Mouse (Mus musculus) T-helper 17 cell (primary cell): ENCODE measurements around the gene Rbm47.
"Not testable (repeated sequence)": the region's sequence is repeated elsewhere in the genome, so short reads cannot be mapped to it uniquely, and the experiment has no call there.

Experiments used
- in situ Hi-C, 2 experiments: fragments of 300-600 bp; cut with MboI, MseI; formaldehyde crosslinking; loops; 1 replicate in 1 of 2; 2 replicates in 1 of 2; pipeline ENCODE4 v1.15.1; 2025; ENCODE audit warnings: high pct_unique_total_duplicates in 2 of 2

Gene Rbm47

GRCm38 (mm10) chr5:66173018-66173417, at the start of gene Rbm47:
TSS of gene Rbm47 (minus strand) at chr5:66173118.
- in situ Hi-C loops: no loop called here

GRCm38 (mm10) chr5:66220620-66221019, 47.7 kb upstream of the Rbm47 start:
- in situ Hi-C loops: no loop called here

GRCm38 (mm10) chr5:66219692-66220091, 46.8 kb upstream of the Rbm47 start:
- in situ Hi-C loops: no loop called here

- in situ Hi-C loops: no loop called here
These were observed 42.8 kb upstream of the Rbm47 start for GRCm38 (mm10) chr5:66215569-66216277.

- in situ Hi-C loops: no loop called here
These were observed 41.5 kb upstream of the Rbm47 start for GRCm38 (mm10) chr5:66214395-66214935.

- in situ Hi-C loops: no loop called here
These were observed 36.7 kb upstream of the Rbm47 start for GRCm38 (mm10) chr5:66209532-66210176.

GRCm38 (mm10) chr5:66204966-66205365, 32.0 kb upstream of the Rbm47 start:
- in situ Hi-C loops: no loop called here

- in situ Hi-C loops: no loop called here
These were observed 30.5 kb upstream of the Rbm47 start for GRCm38 (mm10) chr5:66203424-66203823.

- in situ Hi-C loops: no loop called here
These were observed 27.1 kb upstream of the Rbm47 start for GRCm38 (mm10) chr5:66200044-66200443.

GRCm38 (mm10) chr5:66195323-66195722, 22.4 kb upstream of the Rbm47 start:
- in situ Hi-C loops: no loop called here

- in situ Hi-C loops: no loop called here
These were observed 20.4 kb upstream of the Rbm47 start for GRCm38 (mm10) chr5:66193218-66193846.

GRCm38 (mm10) chr5:66191185-66191503, 18.2 kb upstream of the Rbm47 start:
- in situ Hi-C loops: no loop called here

- in situ Hi-C loops: no loop called here
These were observed 17.7 kb upstream of the Rbm47 start for GRCm38 (mm10) chr5:66190481-66191184.

- in situ Hi-C loops: not testable (repeated sequence)
These were observed 15.7 kb upstream of the Rbm47 start for GRCm38 (mm10) chr5:66188591-66188990.

GRCm38 (mm10) chr5:66182156-66182555, 9.2 kb upstream of the Rbm47 start:
- in situ Hi-C loops: no loop called here

GRCm38 (mm10) chr5:66174160-66174837, 1.4 kb upstream of the Rbm47 start:
- in situ Hi-C loops: no loop called here

GRCm38 (mm10) chr5:66170591-66170990, 2.3 kb downstream of the Rbm47 start:
- in situ Hi-C loops: no loop called here

GRCm38 (mm10) chr5:66169099-66169485, 3.8 kb downstream of the Rbm47 start:
- in situ Hi-C loops: no loop called here

- in situ Hi-C loops: no loop called here
These were observed 4.3 kb downstream of the Rbm47 start for GRCm38 (mm10) chr5:66168462-66169098.

GRCm38 (mm10) chr5:66166931-66167330, 6.0 kb downstream of the Rbm47 start:
- in situ Hi-C loops: no loop called here

GRCm38 (mm10) chr5:66166193-66166629, 6.7 kb downstream of the Rbm47 start:
- in situ Hi-C loops: no loop called here
